Mouse (Mus musculus) retina, adult 2 months (tissue): Measurements from ENCODE around the gene Acox3.

Experiments used
- DNase-seq: peaks from one replicate; pipeline ENCODE4 v3.0.0-alpha.2; 2012; ENCODE audit warnings: low read depth, low spot score

Acox3 gene

GRCm38 (mm10) chr5:35648230-35648629, 65.4 kb downstream of the Acox3 start:
- no peak for DNase-seq

GRCm38 (mm10) chr5:35652319-35652718, 69.5 kb downstream of the Acox3 start:
- DNase-seq: no peak

GRCm38 (mm10) chr5:35652872-35653271, 70.0 kb downstream of the Acox3 start:
- no peak for DNase-seq

- DNase-seq: no peak
These were observed 71.0 kb downstream of the Acox3 start for GRCm38 (mm10) chr5:35653743-35654395.

GRCm38 (mm10) chr5:35655753-35656485, 73.1 kb downstream of the Acox3 start:
- no peak for DNase-seq

GRCm38 (mm10) chr5:35659503-35659902, 76.7 kb downstream of the Acox3 start:
- no peak for DNase-seq

GRCm38 (mm10) chr5:35661210-35661609, 78.4 kb downstream of the Acox3 start:
- DNase-seq: no peak

- DNase-seq: no peak
These were observed 79.2 kb downstream of the Acox3 start for GRCm38 (mm10) chr5:35662021-35662545.
